Mouse (Mus musculus): ENCODE data around the gene Chd3.
A peak's percentile ranks its signal among the peaks of the same experiment; 100 is the strongest.

GRCm38 (mm10) chr11:69372780-69373170 is 3.6 kb upstream of the Chd3 start:
- TF ChIP-seq CTCF (IDR thresholded peaks at IDR 0.05; ENCODE audit: low read depth) (peak; percentile 70), EP300 (IDR thresholded peaks at IDR 0.05; ENCODE audit: low read depth) (no peak)
